ENCODE assay signal across 20 mouse cellular contexts in the genomic region with DNA sequence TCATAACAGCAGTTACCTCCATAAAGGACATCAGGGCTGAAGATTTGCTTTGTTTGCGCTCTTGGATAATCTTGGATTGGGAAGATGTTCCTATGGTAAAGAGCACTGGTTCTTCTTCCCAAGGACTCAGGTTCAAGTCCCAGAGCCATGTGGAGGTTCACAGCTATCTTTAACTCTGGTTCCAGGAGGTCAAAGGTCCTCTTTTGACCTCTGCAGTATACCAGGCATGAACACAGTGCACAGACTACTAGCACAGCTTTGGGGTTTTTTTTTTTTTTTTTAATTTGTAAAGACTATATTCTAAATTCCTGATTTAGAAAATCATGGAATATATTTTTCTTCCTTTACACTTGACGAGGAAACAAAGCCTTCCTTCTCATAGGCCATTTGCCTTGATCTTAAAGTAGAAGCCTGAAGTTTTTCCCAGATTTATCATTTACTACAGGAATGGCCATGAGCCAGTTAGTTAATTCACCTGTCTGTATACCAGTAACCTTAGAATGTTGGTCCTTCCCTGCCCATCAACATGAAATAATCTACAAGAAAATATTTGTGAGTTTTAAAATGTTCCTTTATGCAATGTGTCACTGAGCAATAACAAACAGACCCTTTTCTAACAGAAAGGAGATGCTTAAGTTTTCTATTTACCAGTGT. TPM values are rescaled to one million over a fixed set of nuclear protein-coding genes. Genes with fewer than 3 reads are reported as not detected.
"Had no signal": no experiment of that assay in that cellular context is flagged by ENCODE, and none has a peak within 500 bp of the region (broad histone marks: within the 10 kb centered on the region; RNA-seq: fewer than 3 reads in every experiment).

No protein-coding gene starts in this region.

- H3K9me3 ChIP-seq: hindbrain, embryonic 13.5 days; limb, embryonic 15.5 days; midbrain, embryonic 13.5 days; neural tube, embryonic 15.5 days had no signal

- H3K9ac ChIP-seq: hindbrain, embryonic 13.5 days; limb, embryonic 15.5 days; midbrain, embryonic 13.5 days; neural tube, embryonic 15.5 days had no signal

- H3K27ac ChIP-seq: hindbrain, postnatal 0 days; limb, embryonic 15.5 days; midbrain, embryonic 13.5 days; neural tube, embryonic 15.5 days; stomach, postnatal 0 days had no signal

- H3K27me3 ChIP-seq: hindbrain, embryonic 13.5 days; limb, embryonic 15.5 days; midbrain, embryonic 13.5 days; neural tube, embryonic 15.5 days had no signal

- ATAC-seq: hindbrain, postnatal 0 days; lung, postnatal 0 days had no signal

- H3K36me3 ChIP-seq: hindbrain, embryonic 13.5 days; limb, embryonic 15.5 days; midbrain, embryonic 13.5 days; neural tube, embryonic 15.5 days had no signal

- DNase-seq: lung, adult 2 months; lung, postnatal 36 days; right cerebral cortex, adult 18-20 months; right cerebral cortex, postnatal 25 days; thymus, postnatal 4 days had no signal

- H3K4me3 ChIP-seq: hindbrain, embryonic 13.5 days; limb, embryonic 15.5 days; midbrain, embryonic 13.5 days; myocyte; neural tube, embryonic 15.5 days had no signal

- H3K4me2 ChIP-seq: hindbrain, embryonic 13.5 days; limb, embryonic 15.5 days; midbrain, embryonic 13.5 days; neural tube, embryonic 15.5 days had no signal

RNA-seq across cellular contexts. Expression of a gene that starts 23.4 kb away (rescaled TPM):
- total RNA-seq: hindbrain, postnatal 0 days; layer of hippocampus, postnatal 25 days; left cerebral cortex, adult 8-10 months; left cerebral cortex, postnatal 25 days had no signal
- polyA plus RNA-seq: hindbrain, postnatal 0 days; limb, embryonic 15.5 days; lung, adult 2 months; neural tube, embryonic 15.5 days; stomach, postnatal 0 days had no signal

RNA-seq across cellular contexts. Expression of a gene that starts 33.2 kb away (rescaled TPM):
- total RNA-seq: hindbrain, postnatal 0 days; layer of hippocampus, postnatal 25 days; left cerebral cortex, adult 8-10 months; left cerebral cortex, postnatal 25 days had no signal
- polyA plus RNA-seq: hindbrain, embryonic 13.5 days; hindbrain, postnatal 0 days; limb, embryonic 15.5 days; lung, adult 2 months; lung, postnatal 0 days; midbrain, embryonic 13.5 days; neural tube, embryonic 15.5 days had no signal

RNA-seq across cellular contexts. Expression of a gene that starts 39.3 kb away (rescaled TPM):
- total RNA-seq: hindbrain, postnatal 0 days; layer of hippocampus, postnatal 25 days; left cerebral cortex, adult 8-10 months; left cerebral cortex, postnatal 25 days; megakaryocyte progenitor cell, adult 5-6 weeks had no signal
- polyA plus RNA-seq: hindbrain, embryonic 13.5 days; hindbrain, postnatal 0 days; intestine, embryonic 14.5 days; limb, embryonic 11.5 days; lung, adult 2 months; midbrain, embryonic 13.5 days; neural tube, embryonic 11.5 days; neural tube, embryonic 15.5 days; stomach, postnatal 0 days had no signal

RNA-seq across cellular contexts. Expression of a gene that starts 44.9 kb away (rescaled TPM):
- total RNA-seq: hindbrain, postnatal 0 days; layer of hippocampus, postnatal 25 days; left cerebral cortex, adult 8-10 months; left cerebral cortex, postnatal 25 days; megakaryocyte progenitor cell, adult 5-6 weeks had no signal
- polyA plus RNA-seq: hindbrain, embryonic 13.5 days; hindbrain, postnatal 0 days; limb, embryonic 11.5 days; limb, embryonic 15.5 days; lung, adult 2 months; lung, postnatal 0 days; midbrain, embryonic 13.5 days; neural tube, embryonic 15.5 days; stomach, postnatal 0 days had no signal

RNA-seq across cellular contexts. Expression of a gene that starts 50.9 kb away (rescaled TPM):
- total RNA-seq: hindbrain, postnatal 0 days; layer of hippocampus, postnatal 25 days; left cerebral cortex, adult 8-10 months; left cerebral cortex, postnatal 25 days; megakaryocyte progenitor cell, adult 5-6 weeks had no signal
- polyA plus RNA-seq: hindbrain, embryonic 13.5 days; hindbrain, postnatal 0 days; intestine, embryonic 14.5 days; lung, adult 2 months; lung, postnatal 0 days; midbrain, embryonic 13.5 days; neural tube, embryonic 11.5 days; neural tube, embryonic 15.5 days; stomach, postnatal 0 days had no signal
